Mouse (Mus musculus) 416B (cell line): ENCODE data around the gene Pcdh9.
"Not testable (repeated sequence)": the region's sequence is repeated elsewhere in the genome, so short reads cannot be mapped to it uniquely, and the experiment has no call there.

ENCODE experiments used
- DNase-seq: peaks from one replicate; pipeline ENCODE4 v3.0.0; 2011; ENCODE audit warnings: low read depth

Pcdh9 gene

GRCm38 (mm10) chr14:93376159-93376558, 514.3 kb downstream of the Pcdh9 start:
- DNase-seq, result no peak

GRCm38 (mm10) chr14:93374181-93374580, 516.3 kb downstream of the Pcdh9 start:
- DNase-seq, result no peak

GRCm38 (mm10) chr14:93354150-93354549, 536.3 kb downstream of the Pcdh9 start:
- DNase-seq, result peak; percentile 3

- DNase-seq, result no peak
Measured at GRCm38 (mm10) chr14:93350906-93351305, 539.6 kb downstream of the Pcdh9 start.

DNA sequence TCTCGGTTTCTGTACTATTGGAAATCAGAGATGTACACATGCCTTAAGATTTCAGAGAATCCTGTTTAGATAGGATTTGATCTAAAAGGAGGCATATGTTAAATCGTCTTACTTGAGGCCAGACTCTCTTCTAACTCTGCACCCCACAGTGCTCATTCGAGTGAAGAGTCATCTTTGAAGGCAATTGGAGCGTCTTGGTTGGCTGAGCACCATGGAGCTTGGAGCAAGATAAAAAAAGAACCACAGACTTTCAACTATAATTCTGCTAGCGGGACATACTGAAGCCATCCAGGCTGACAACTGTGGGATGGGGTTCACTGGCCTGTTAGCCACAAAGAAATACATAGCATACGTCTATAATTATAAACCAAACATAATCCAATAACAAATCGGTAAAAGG, 541.3 kb downstream of the Pcdh9 start:
- no peak for DNase-seq

- DNase-seq, result no peak
Measured at GRCm38 (mm10) chr14:93347031-93347430, 543.4 kb downstream of the Pcdh9 start.

GRCm38 (mm10) chr14:93342781-93343180, 547.7 kb downstream of the Pcdh9 start:
- no peak for DNase-seq

DNA sequence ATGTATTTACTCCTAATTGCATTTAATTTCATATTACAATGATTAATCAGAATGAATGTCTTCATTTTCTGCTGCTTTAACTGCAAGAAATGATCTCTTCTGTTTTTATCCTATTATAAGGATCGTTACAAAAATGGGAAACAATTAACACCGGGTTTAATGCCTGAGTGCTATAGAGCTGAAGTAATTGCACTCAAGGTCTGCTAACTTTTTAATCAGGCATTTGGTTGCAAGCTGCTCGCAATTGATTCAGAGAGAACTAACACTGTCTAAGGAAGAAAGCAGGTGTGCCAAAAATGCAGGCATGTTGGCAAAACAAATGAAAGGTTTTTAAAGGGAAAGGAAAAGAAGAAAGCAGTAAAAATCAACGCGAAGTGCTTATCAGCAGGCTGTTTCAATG, 549.1 kb downstream of the Pcdh9 start:
- no peak for DNase-seq

GRCm38 (mm10) chr14:93329247-93329646, 561.2 kb downstream of the Pcdh9 start:
- no peak for DNase-seq

DNA sequence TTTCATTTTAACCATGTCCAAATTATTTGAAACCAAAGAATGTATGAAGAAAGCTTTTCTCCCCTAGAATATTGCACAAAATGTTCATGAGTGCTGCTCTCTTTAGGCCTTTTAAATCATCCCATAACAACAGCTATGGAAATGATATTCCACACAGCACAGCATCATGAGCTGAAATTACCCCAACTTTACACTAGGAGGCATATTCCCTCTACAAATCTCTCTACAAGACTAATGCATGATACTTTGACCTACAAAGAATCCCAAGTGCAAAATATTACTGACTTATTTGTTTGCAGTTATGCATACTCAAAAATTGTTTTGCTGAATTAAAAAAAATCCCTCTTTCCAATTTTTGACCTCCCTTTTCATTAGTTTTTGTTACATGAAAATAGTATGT, 573.1 kb downstream of the Pcdh9 start:
- DNase-seq, result peak; percentile 35

- DNase-seq, result no peak
Measured at GRCm38 (mm10) chr14:93288361-93288760, 602.1 kb downstream of the Pcdh9 start.

GRCm38 (mm10) chr14:93287642-93288041, 602.8 kb downstream of the Pcdh9 start:
- peak; percentile 7 for DNase-seq

DNA sequence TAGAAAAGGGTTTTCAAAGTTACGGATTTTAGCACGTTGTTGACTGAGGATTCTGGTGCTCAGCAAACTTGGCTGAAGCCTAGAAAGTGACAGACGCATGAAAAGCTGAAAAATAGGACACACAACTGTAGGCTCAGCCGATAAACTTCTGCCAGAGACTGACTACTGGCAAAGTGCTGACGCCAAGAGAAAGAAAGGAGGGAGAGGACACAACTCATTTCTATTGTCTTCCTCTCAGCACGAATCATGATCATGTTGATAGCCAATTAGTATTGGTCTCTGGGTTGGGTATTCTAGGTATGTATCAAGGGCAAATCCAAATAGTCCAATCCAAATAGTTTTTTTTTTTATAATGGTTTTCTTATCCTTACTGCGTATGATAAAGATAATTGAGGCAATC, 605.3 kb downstream of the Pcdh9 start:
- DNase-seq, result no peak

DNA sequence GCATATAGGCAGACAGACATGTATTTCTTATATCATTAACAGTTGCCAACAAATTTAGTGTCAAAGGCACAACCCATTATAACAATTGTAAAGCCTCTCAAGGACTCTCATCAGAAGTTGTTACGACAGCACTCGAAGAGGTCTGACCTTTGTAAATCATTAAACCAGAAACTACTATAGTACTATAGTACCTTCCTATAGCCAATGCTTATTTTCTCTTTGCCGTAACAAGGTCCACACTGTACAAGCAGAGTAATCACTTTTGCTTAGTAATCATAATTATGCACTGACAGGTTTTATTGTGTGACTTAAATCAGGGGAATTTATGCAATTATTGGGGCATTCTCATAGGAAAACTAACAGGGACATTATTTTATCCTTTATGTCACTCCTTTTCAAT, 606.5 kb downstream of the Pcdh9 start:
- DNase-seq, result no peak

- no peak for DNase-seq
Measured at GRCm38 (mm10) chr14:93275661-93276060, 614.8 kb downstream of the Pcdh9 start.

DNA sequence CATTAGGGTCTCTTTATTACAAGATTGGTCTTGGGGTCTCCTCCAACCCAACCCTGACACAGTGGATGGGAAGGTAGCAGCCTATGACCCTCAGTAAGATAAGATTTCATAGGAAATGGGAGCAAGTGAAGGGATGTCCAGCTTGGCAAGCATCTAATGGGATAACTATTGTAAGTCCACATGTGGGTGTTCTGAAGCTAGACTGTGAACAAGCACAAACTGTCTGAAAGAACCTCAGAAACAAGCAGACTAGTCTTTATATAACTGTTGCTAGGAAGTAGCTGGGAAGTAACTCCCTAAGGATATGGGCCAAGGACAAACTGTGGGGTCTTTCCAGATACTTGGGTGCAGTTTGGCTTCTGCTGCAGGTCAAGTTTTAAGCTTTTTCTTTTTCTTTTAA, 615.7 kb downstream of the Pcdh9 start:
- no peak for DNase-seq

DNA sequence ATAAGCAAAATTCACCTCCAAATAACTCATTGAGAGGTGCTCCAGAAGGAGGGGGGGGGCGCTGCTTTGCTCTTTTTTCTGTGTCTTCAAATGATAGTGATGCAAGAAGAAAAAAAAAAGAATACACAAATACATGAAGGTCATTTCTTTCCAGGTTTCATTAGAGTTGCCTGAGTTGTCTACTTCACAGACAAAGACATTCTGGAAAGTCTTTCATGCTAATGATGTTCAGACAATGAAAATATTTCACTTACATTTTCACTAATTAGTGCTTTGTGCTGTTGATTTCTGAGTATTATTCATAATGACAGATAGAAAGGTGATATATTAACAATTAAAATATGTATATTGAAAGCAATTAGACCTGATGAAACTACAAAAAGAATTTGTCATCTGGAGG, 637.1 kb downstream of the Pcdh9 start:
- DNase-seq, result no peak

- DNase-seq, result no peak
Measured at GRCm38 (mm10) chr14:93240263-93240662, 650.2 kb downstream of the Pcdh9 start.

DNA sequence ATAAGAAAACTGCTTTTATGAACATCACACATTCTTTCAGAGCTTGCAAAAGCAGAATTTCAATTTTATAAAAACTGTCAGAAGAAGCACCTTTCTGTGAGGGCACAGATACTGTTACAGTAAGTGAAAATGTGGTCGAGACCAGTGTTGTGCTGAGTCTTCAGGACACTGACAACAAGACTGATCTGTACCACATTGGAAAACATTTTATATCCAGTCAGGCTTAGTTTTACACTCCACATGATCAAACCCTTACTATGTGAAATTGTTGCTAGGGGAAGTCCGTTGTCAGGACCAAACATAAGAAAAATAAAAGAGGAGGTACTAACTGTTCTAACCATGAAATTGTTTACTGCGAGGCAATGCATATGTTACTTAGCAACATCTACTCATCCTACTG, 656.1 kb downstream of the Pcdh9 start:
- DNase-seq, result no peak

DNA sequence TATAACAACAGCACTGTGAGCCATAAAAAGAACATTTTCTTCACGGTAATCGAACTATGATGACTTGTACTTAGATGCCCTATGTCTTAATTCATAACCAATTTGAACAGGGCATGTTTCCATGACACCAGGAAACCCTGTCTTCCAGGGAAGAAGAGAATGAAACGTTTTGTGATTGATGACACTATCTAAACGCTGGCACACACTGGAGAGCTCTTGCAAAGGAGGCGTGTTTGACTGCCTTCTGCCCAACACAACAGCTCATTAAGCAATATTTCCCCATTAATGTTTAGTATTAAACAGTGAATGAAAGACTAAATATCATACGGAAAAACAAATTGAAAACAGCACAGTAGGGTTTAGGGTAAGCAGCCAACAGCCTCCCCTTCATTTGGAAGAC, 656.9 kb downstream of the Pcdh9 start:
- DNase-seq, result no peak

DNA sequence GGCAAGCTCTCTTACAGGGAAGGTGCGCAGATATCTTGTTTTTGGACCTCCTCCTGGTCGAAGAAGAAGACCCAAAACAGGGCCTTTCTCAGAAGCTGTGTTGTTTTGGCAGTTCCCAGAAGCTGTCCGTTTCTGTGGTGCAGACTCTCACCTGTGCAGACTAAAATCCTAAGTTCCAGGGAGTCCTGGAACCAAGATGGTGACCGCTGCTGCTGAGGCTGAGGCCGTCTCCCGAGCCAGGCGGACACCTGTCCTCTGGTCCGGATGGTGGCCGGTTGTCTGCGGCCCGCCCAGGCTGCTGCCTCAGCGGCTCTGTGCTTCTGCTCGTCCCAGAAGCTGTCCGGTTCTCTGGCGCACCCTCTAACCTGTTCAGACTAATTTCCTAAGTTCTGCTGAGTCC, 675.6 kb downstream of the Pcdh9 start:
- not testable (repeated sequence) for DNase-seq

DNA sequence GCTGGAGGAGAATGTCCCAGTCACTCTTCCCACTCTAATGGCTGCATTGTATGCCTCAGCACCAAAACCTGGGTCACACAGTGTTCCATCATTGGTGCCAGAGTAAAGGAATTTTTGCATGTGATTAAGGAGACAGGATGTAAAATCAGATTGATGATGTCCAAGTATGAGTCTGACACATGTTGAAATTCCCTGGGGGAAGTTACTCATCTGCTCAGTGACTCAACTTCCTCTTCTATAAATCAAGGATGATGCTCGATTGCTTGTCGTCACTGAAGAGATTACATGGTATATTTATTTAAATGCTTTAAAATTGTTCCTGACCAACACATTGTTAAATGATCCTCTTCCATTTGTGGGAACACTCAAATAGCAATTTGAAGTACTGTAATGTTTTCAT, 690.7 kb downstream of the Pcdh9 start:
- DNase-seq, result peak; percentile 28

DNA sequence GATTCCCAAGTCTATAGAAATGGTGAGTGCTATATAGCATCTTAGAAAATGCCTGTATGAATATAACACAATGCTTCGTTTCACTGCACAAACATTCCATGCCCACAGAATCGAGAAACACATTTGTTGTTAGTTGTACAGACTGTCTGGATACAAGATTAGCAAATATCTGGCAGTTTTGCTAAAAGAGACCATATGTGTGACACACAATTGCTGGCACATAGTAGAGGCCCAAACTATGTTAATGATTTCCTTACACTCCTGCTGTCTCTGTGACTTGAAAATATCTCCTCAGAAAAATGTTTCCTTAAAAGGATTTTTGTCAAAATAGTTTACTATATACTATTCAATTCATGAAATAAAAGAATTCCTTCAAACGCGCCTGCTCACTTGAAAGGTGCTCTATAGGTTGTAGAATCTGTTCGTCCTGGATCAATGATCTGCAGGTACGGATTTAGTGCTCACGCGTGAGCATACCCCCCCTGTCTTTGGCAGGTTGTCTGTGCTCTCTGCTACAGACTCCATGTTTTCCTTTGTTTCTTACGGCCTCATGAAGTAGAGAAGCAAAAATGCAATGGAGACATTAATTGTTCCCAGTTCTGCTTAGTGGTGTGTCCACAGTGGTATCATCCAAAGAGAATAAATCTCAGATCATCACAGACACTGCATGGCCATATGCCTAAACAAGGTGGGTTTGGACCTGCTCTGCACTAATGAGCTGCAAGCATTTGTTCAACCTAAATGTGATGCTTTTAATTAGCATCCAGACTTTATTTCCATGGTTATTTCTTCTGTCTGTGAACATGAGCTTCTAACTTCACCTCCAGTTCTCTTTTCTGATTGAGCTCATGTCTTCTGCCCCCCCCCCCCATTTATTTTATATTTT, 707.6 kb downstream of the Pcdh9 start:
- DNase-seq, result no peak

GRCm38 (mm10) chr14:93169201-93169600, 721.3 kb downstream of the Pcdh9 start:
- no peak for DNase-seq
